Mouse (Mus musculus): ENCODE measurements around the gene Eef1akmt3. TPM values are rescaled to one million over a fixed set of nuclear protein-coding genes. Genes with fewer than 3 reads are reported as not detected.
"Not testable (repeated sequence)": the region's sequence is repeated elsewhere in the genome, so short reads cannot be mapped to it uniquely, and the experiment has no call there.

Eef1akmt3 gene
- polyA plus RNA-seq, 1 experiment = 0.34 TPM

- TF ChIP-seq POLR2A (IDR thresholded peaks at IDR 0.05; ENCODE audit: borderline replicate concordance, low read depth, low read length) (no peak), CTCF (IDR thresholded peaks at IDR 0.05; ENCODE audit: low read depth, low read length) (no peak)
- Histone ChIP-seq H3K4me3 (ENCODE audit: insufficient read depth, low read length) (no peak overlapping the region), H3K4me1 (ENCODE audit: control insufficient read depth, insufficient read depth, low read length) (peaks cover 17% of the 10 kb centered on the region), H3K27ac (ENCODE audit: insufficient read depth, low read depth, low read length) (peak overlapping the region; percentile 61)
These were observed 21.2 kb upstream of the Eef1akmt3 start for GRCm38 (mm10) chr10:127062503-127062902.

- H3K4me3 ChIP-seq (ENCODE audit: insufficient read depth, low read length) = not testable (repeated sequence)
- Histone ChIP-seq H3K27ac (ENCODE audit: insufficient read depth, low read depth, low read length) (peak overlapping the region; percentile 61), H3K4me1 (ENCODE audit: control insufficient read depth, insufficient read depth, low read length) (peaks cover 17% of the 10 kb centered on the region)
These were observed 20.8 kb upstream of the Eef1akmt3 start for GRCm38 (mm10) chr10:127062101-127062500.

DNA sequence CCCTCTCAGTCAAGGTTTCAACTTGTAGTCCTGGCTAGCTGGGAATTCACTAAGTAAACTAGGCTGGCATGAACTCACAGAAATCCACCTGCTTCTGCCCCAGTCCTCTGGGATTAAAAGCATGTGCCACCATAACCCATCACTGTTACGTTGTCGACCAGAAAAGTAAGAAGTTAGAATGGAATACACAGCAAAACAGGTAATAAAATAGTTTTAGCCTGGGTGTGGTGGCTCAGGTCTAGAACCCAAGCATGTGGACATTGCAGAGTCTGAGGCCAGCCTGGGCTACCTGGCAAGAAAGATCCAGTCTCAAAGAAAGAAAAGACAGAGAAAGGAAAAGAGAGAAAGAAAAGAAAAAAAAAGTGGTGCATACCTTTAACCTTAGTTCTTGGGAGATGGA is 20.2 kb upstream of the Eef1akmt3 start:
- H3K27ac ChIP-seq (ENCODE audit: insufficient read depth, low read depth, low read length) = no peak overlapping the region
- TF ChIP-seq CTCF (IDR thresholded peaks at IDR 0.05; ENCODE audit: low read depth, low read length) = no peak
- no peak for TF ChIP-seq POLR2A (IDR thresholded peaks at IDR 0.05; ENCODE audit: borderline replicate concordance, low read depth, low read length)
- peaks cover 17% of the 10 kb centered on the region for H3K4me1 ChIP-seq (ENCODE audit: control insufficient read depth, insufficient read depth, low read length)
- no peak overlapping the region for H3K4me3 ChIP-seq (ENCODE audit: insufficient read depth, low read length)

DNA sequence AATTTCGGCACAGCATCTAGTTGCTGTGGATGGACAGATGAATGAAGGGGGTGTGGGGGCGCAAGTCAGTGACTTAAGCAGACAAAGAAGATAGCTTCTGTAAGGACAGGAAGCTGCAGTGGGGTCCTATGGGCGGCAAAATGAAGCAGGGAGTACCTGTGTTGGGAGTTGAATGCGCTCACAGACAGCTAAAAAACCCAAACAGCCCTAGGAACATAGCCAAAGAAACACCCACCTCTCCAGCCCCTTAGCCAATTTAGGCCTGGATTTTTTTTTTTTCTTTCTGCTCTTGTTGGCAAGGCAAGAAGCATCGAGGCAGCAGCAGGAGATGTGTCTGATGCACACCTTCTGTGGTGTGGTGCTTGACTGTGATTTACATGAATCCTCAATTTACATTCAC is 19.8 kb upstream of the Eef1akmt3 start:
- no peak overlapping the region for H3K4me3 ChIP-seq (ENCODE audit: insufficient read depth, low read length)
- TF ChIP-seq POLR2A (IDR thresholded peaks at IDR 0.05; ENCODE audit: borderline replicate concordance, low read depth, low read length) (no peak), CTCF (IDR thresholded peaks at IDR 0.05; ENCODE audit: low read depth, low read length) (no peak)
- H3K27ac ChIP-seq (ENCODE audit: insufficient read depth, low read depth, low read length) = no peak overlapping the region
- H3K4me1 ChIP-seq (ENCODE audit: control insufficient read depth, insufficient read depth, low read length) = peaks cover 17% of the 10 kb centered on the region

DNA sequence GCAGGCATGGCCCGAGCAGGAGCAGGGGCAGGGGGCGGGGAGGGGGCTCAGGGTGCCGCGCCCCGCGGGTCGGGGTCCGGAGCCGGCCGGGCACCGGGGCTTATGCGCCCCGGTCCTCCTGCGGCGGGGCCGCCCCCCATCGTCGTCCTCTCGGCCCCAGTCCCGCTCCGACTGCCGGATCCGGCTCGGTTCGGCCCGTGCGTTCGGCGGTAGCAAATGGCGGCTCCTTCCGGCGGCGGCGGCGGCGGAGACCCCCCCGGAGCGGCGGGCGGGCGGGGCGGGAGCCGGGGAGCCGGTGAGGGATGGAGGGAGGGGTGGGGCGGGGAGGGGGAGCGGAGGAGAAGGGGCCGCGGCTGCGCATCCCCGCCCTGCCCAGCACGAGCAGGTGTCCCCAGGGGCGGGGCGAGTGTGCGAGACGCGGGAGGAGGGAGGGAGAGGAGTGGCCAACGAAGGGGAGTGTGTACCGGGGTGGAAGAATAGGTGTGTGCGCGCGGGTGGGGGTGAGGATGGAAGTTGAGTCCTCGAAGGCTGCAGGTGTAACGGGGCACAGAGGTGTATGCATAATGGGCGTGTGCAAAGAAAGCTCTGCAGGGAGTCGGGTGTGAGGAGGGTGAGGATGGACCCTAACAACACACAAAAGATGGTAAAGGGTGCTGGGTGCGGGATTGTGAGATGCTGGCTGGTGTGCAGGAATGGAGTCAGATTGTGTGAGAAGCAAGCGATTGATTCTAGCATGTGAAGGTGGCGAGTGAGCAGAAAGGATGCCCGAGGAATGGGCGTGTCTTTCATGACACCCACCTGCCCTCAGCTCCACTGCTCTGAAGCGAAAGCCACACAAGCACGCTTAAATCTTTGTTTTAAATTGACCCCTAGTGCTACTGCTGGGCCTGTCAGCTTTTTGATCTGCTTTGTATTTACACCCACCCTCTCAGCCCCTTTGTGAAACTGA is 18.9 kb upstream of the Eef1akmt3 start, which contains the start of gene March9:
March9 (minus strand) TSS at position 217 of the 949 bp plus-strand sequence.
- Histone ChIP-seq H3K4me3 (ENCODE audit: insufficient read depth, low read length) (peak within 1 kb of the TSS; percentile 49), H3K27ac (ENCODE audit: insufficient read depth, low read depth, low read length) (no peak within 1 kb of the TSS), H3K4me1 (ENCODE audit: control insufficient read depth, insufficient read depth, low read length) (peaks cover 15% of the 10 kb centered on the region)
- no peak for TF ChIP-seq CTCF (IDR thresholded peaks at IDR 0.05; ENCODE audit: low read depth, low read length)
- no peak for TF ChIP-seq POLR2A (IDR thresholded peaks at IDR 0.05; ENCODE audit: borderline replicate concordance, low read depth, low read length)

GRCm38 (mm10) chr10:127059174-127059967 is 18.1 kb upstream of the Eef1akmt3 start:
- TF ChIP-seq CTCF (IDR thresholded peaks at IDR 0.05; ENCODE audit: low read depth, low read length) (no peak), POLR2A (IDR thresholded peaks at IDR 0.05; ENCODE audit: borderline replicate concordance, low read depth, low read length) (no peak)
- no peak overlapping the region for H3K27ac ChIP-seq (ENCODE audit: insufficient read depth, low read depth, low read length)
- H3K4me1 ChIP-seq (ENCODE audit: control insufficient read depth, insufficient read depth, low read length) = peaks cover 10% of the 10 kb centered on the region
- peak overlapping the region; percentile 49 for H3K4me3 ChIP-seq (ENCODE audit: insufficient read depth, low read length)

- Histone ChIP-seq H3K4me1 (ENCODE audit: control insufficient read depth, insufficient read depth, low read length) (peaks cover 10% of the 10 kb centered on the region), H3K27ac (ENCODE audit: insufficient read depth, low read depth, low read length) (no peak overlapping the region), H3K4me3 (ENCODE audit: insufficient read depth, low read length) (peak overlapping the region; percentile 32)
- TF ChIP-seq POLR2A (IDR thresholded peaks at IDR 0.05; ENCODE audit: borderline replicate concordance, low read depth, low read length) = no peak
- no peak for TF ChIP-seq CTCF (IDR thresholded peaks at IDR 0.05; ENCODE audit: low read depth, low read length)
These were observed 17.4 kb upstream of the Eef1akmt3 start for GRCm38 (mm10) chr10:127058708-127059107.

- TF ChIP-seq POLR2A (IDR thresholded peaks at IDR 0.05; ENCODE audit: borderline replicate concordance, low read depth, low read length) (no peak), CTCF (IDR thresholded peaks at IDR 0.05; ENCODE audit: low read depth, low read length) (peak; percentile 85)
- peak overlapping the region; percentile 32; the same call in 1 of the 2 replicates for H3K4me3 ChIP-seq (ENCODE audit: insufficient read depth, low read length)
- H3K4me1 ChIP-seq (ENCODE audit: control insufficient read depth, insufficient read depth, low read length) = peaks cover 10% of the 10 kb centered on the region
- no peak overlapping the region for H3K27ac ChIP-seq (ENCODE audit: insufficient read depth, low read depth, low read length)
These were observed 16.8 kb upstream of the Eef1akmt3 start for GRCm38 (mm10) chr10:127058161-127058560.

- Histone ChIP-seq H3K4me3 (ENCODE audit: insufficient read depth, low read length) (no peak overlapping the region), H3K27ac (ENCODE audit: insufficient read depth, low read depth, low read length) (no peak overlapping the region), H3K4me1 (ENCODE audit: control insufficient read depth, insufficient read depth, low read length) (peaks cover 2% of the 10 kb centered on the region)
- TF ChIP-seq CTCF (IDR thresholded peaks at IDR 0.05; ENCODE audit: low read depth, low read length) (no peak), POLR2A (IDR thresholded peaks at IDR 0.05; ENCODE audit: borderline replicate concordance, low read depth, low read length) (no peak)
These were observed 15.2 kb upstream of the Eef1akmt3 start for GRCm38 (mm10) chr10:127056490-127056889.

GRCm38 (mm10) chr10:127055406-127055805 is 14.1 kb upstream of the Eef1akmt3 start:
- no peak overlapping the region for H3K4me3 ChIP-seq (ENCODE audit: insufficient read depth, low read length)
- H3K27ac ChIP-seq (ENCODE audit: insufficient read depth, low read depth, low read length) = no peak overlapping the region
- no peaks in the 10 kb centered on the region for H3K4me1 ChIP-seq (ENCODE audit: control insufficient read depth, insufficient read depth, low read length)
- TF ChIP-seq CTCF (IDR thresholded peaks at IDR 0.05; ENCODE audit: low read depth, low read length) (no peak), POLR2A (IDR thresholded peaks at IDR 0.05; ENCODE audit: borderline replicate concordance, low read depth, low read length) (no peak)
